Mouse (Mus musculus) layer of hippocampus, postnatal 25 days (tissue): Measurements from ENCODE around the gene Pard6a. TPM values are rescaled to one million over a fixed set of nuclear protein-coding genes. Genes with fewer than 3 reads are reported as not detected.

ENCODE experiments used
- DNase-seq, 2 experiments: peaks; one replicate each; pipeline ENCODE4 v3.0.0; 2022; ENCODE audit warnings: mixed read lengths in 2 of 2, low spot score in 1 of 2; ENCODE audit errors: extremely low spot score in 1 of 2
- total RNA-seq, 2 experiments: library from RNA; stranded (reverse); gene quantifications; 2 replicates each; pipeline ENCODE4 v1.2.3; 2021

The Pard6a gene
- total RNA-seq, 2 experiments from 2014 or later: 34.8 to 38.4 TPM

- no peak for DNase-seq
Measured at GRCm38 (mm10) chr8:105699488-105700215, 1.3 kb upstream of the Pard6a start.

- peak in 1 of 2 experiments; percentile 42 for DNase-seq
Measured at GRCm38 (mm10) chr8:105700566-105700965, 382 bp upstream of the Pard6a start.

GRCm38 (mm10) chr8:105702001-105702401 lies 1.1 kb downstream of the Pard6a start:
- DNase-seq: no peak

GRCm38 (mm10) chr8:105702731-105703415 lies 1.9 kb downstream of the Pard6a start:
- no peak for DNase-seq

- DNase-seq: no peak
Measured at GRCm38 (mm10) chr8:105704146-105704812, 3.3 kb downstream of the Pard6a start.

GRCm38 (mm10) chr8:105704955-105705354 lies 4.0 kb downstream of the Pard6a start:
- no peak for DNase-seq

- no peak for DNase-seq
Measured at GRCm38 (mm10) chr8:105706426-105706825, 5.5 kb downstream of the Pard6a start.

GRCm38 (mm10) chr8:105707498-105708403 lies 6.8 kb downstream of the Pard6a start, which contains the start of the genes 4933405L10Rik and Enkd1:
Gene 4933405L10Rik (plus strand): TSS chr8:105707655.
Gene Enkd1 (minus strand): TSS chr8:105708210.
- peak; percentile 67 to 68 for DNase-seq

GRCm38 (mm10) chr8:105708675-105709074 lies 7.7 kb downstream of the Pard6a start:
- DNase-seq: no peak

GRCm38 (mm10) chr8:105709317-105709716 lies 8.4 kb downstream of the Pard6a start:
- no peak for DNase-seq

- no peak for DNase-seq
Measured at GRCm38 (mm10) chr8:105712286-105712685, 11.3 kb downstream of the Pard6a start.

- DNase-seq: peak; percentile 80 to 96
Measured at GRCm38 (mm10) chr8:105714139-105714538, 13.2 kb downstream of the Pard6a start.

- DNase-seq: no peak
Measured at GRCm38 (mm10) chr8:105715042-105715441, 14.1 kb downstream of the Pard6a start.

- no peak for DNase-seq
Measured at GRCm38 (mm10) chr8:105716302-105716945, 15.5 kb downstream of the Pard6a start.

- no peak for DNase-seq
Measured at GRCm38 (mm10) chr8:105719637-105720036, 18.7 kb downstream of the Pard6a start.

- DNase-seq: no peak
Measured at GRCm38 (mm10) chr8:105722861-105723260, 21.9 kb downstream of the Pard6a start.

GRCm38 (mm10) chr8:105725726-105726125 lies 24.8 kb downstream of the Pard6a start:
- DNase-seq: no peak

- DNase-seq: no peak
Measured at GRCm38 (mm10) chr8:105727397-105728124, 26.6 kb downstream of the Pard6a start.

GRCm38 (mm10) chr8:105732186-105732585 lies 31.2 kb downstream of the Pard6a start:
- no peak for DNase-seq
